Comparison of ENCODE assay signal across 8 mouse cellular contexts in genomic region chr8:124897386-124898250, GRCm38 (mm10). TPM values are rescaled to one million over a fixed set of nuclear protein-coding genes. Genes with fewer than 3 reads are reported as not detected.
DNase-seq lines count a peak whose midpoint lies in the region; ATAC-seq and TF ChIP-seq lines count a peak whose summit lies in the region.

TSS of gene Exoc8 (minus strand) at chr8:124897705.
TSS of gene Sprtn (plus strand) at chr8:124897886.

- H3K27ac ChIP-seq in ES-E14 (ENCODE audit: insufficient read depth, low read depth, low read length, poor library complexity, severe bottlenecking), result no peak within 1 kb of the TSS
- H3K27ac ChIP-seq in forebrain, embryonic 15.5 days (replicated peaks), result peak within 1 kb of the TSS; percentile 90

- in situ Hi-C loops in ES-E14 (cut with MboI; ENCODE audit: low sequenced_read_pairs in 2 of 2, unreplicated experiment in 2 of 2), result no loop called here

- H3K9me3 ChIP-seq in ES-E14 (ENCODE audit: control insufficient read depth, insufficient read depth, low read depth, low read length), result no peaks in the 10 kb centered on the region
- H3K9me3 ChIP-seq in forebrain, embryonic 15.5 days, result no peaks in the 10 kb centered on the region

- DNase-seq in ES-E14 (ENCODE audit: low read depth, low spot score), result peak; percentile 86
- DNase-seq in cerebellum, adult 11-12 months, result peak; percentile 96
- peak; percentile 94 for DNase-seq in heart, postnatal 25 days (ENCODE audit: low spot score)
- peak; percentile 98 to 99 for DNase-seq in layer of hippocampus, adult 18-20 months (ENCODE audit: low spot score in 2 of 2)
- peak; percentile 98 for DNase-seq in lung, adult 2 months
- peak; percentile 92 to 93 for DNase-seq in thymus, adult 18-20 months

- peaks cover 0 to 14% of the 10 kb centered on the region in 2 experiments; a peak in 2 of 4 replicates for H3K4me1 ChIP-seq in ES-E14 (ENCODE audit: control insufficient read depth in 2 of 2, insufficient read depth in 2 of 2, low read length in 2 of 2, poor library complexity in 1 of 2)
- H3K4me1 ChIP-seq in forebrain, embryonic 15.5 days, result peaks cover 44% of the 10 kb centered on the region
- H3K4me1 ChIP-seq in lung, adult 2 months (ENCODE audit: control insufficient read depth, insufficient read depth, low read length), result peaks cover 13% of the 10 kb centered on the region

- H3K4me2 ChIP-seq in forebrain, embryonic 15.5 days (replicated peaks), result peak within 1 kb of the TSS; percentile 98

- H3K27me3 ChIP-seq in forebrain, embryonic 15.5 days, result no peaks in the 10 kb centered on the region

- intact Hi-C loops in heart, postnatal 25 days (cut with DNase I), result loop anchor here (2.0 to 5.0 kb wide), 3 partner anchors 51 to 137 kb away; partner anchors contain the start of genes Egln1 and Tsnax

- peak; percentile 94 for ATAC-seq in forebrain, embryonic 15.5 days (replicated peaks)
- ATAC-seq in neutrophil, adult 5-6 weeks (ENCODE audit: extremely low read depth, insufficient number of reproducible peaks, low FRiP score, poor library complexity, severe bottlenecking), result peak; percentile 73

- H3K4me3 ChIP-seq in ES-E14 (ENCODE audit: insufficient read depth in 1 of 2, low read depth in 1 of 2, low read length in 2 of 2, poor library complexity in 1 of 2, severe bottlenecking in 1 of 2), result peak within 1 kb of the TSS; percentile 73 to 95
- peak within 1 kb of the TSS; percentile 76 for H3K4me3 ChIP-seq in forebrain, embryonic 15.5 days
- peak within 1 kb of the TSS; percentile 87 for H3K4me3 ChIP-seq in lung, adult 2 months (replicated peaks; ENCODE audit: extremely low read depth, low read depth, low read length)

- TF ChIP-seq POLR2A in lung, adult 2 months (IDR thresholded peaks at IDR 0.05; ENCODE audit: borderline replicate concordance, extremely low read depth, low read depth, low read length), result peak; percentile 93

- no peak for TF ChIP-seq CTCF in lung, adult 2 months (IDR thresholded peaks at IDR 0.05; ENCODE audit: insufficient read depth, low read length)

- peak within 1 kb of the TSS; percentile 93 for H3K9ac ChIP-seq in ES-E14 (ENCODE audit: insufficient read depth, low read depth, low read length, poor library complexity, severe bottlenecking)
- H3K9ac ChIP-seq in forebrain, embryonic 15.5 days (replicated peaks), result peak within 1 kb of the TSS; percentile 85

- H3K36me3 ChIP-seq in ES-E14 (ENCODE audit: control insufficient read depth, insufficient read depth, low read length, poor library complexity, severe bottlenecking), result peaks cover 36% of the 10 kb centered on the region
- peaks cover 58% of the 10 kb centered on the region for H3K36me3 ChIP-seq in forebrain, embryonic 15.5 days

- under 1% methylated on average over 114 of the region's 114 CpGs for whole genome bisulfite sequencing in forebrain, embryonic 15.5 days
- under 1% methylated on average over 114 of the region's 114 CpGs for WGBS in lung, adult 2 months

TF ChIP-seq in ES-E14, 5 proteins besides CTCF, POLR2A, EP300 and RAD21:
- TF ChIP-seq ZNF384 (IDR thresholded peaks at IDR 0.05; ENCODE audit: low read depth, low read length) (no peak), HCFC1 (IDR thresholded peaks at IDR 0.05; ENCODE audit: borderline replicate concordance, insufficient read depth, low read length) (peak; percentile 16), CHD2 (IDR thresholded peaks at IDR 0.05; ENCODE audit: low read depth, low read length) (peak; percentile 93)

RNA-seq across cellular contexts. Expression of gene Exoc8, which starts in this region (rescaled TPM):
- total RNA-seq in ES-E14 (2012; rRNA removed), result 12.8 and 16.8 TPM in 2 replicates
- 14.4 and 15.5 TPM in 2 replicates for polyA plus RNA-seq in forebrain, embryonic 15.5 days (2015; fragmentation: Nextera tagmentation; extraction: Ambion mirVana)
- total RNA-seq in heart, postnatal 25 days (2021), result 10 to 100 TPM; 18.9 to 19.2 TPM
- 10 to 100 TPM; 33.5 to 36.9 TPM for total RNA-seq in layer of hippocampus, adult 18-20 months (2021)
- 12.8 and 13.6 TPM in 2 replicates for polyA plus RNA-seq in lung, adult 2 months (2012; rRNA removed)
- total RNA-seq in neutrophil, adult 5-6 weeks (2017), result 17.8 and 21.8 TPM in 2 replicates

RNA-seq across cellular contexts. Expression of gene Sprtn, which starts in this region (rescaled TPM):
- total RNA-seq in ES-E14 (2012; rRNA removed), result 10.7 and 16.8 TPM in 2 replicates
- 11.9 and 12.0 TPM in 2 replicates for polyA plus RNA-seq in forebrain, embryonic 15.5 days (2015; fragmentation: Nextera tagmentation; extraction: Ambion mirVana)
- total RNA-seq in heart, postnatal 25 days (2021), result 10 to 100 TPM in 1 of 2 experiments, 1 to 10 TPM in 1; 9.5 to 12.2 TPM
- 10 to 100 TPM; 13.1 to 13.2 TPM for total RNA-seq in layer of hippocampus, adult 18-20 months (2021)
- 13.6 and 17.8 TPM in 2 replicates for polyA plus RNA-seq in lung, adult 2 months (2012; rRNA removed)
- total RNA-seq in neutrophil, adult 5-6 weeks (2017), result 26.2 and 31.1 TPM in 2 replicates
